Mouse (Mus musculus) mouse embryonic stem cell (cell line): ENCODE results near the gene Sfxn1.

Experiments
- in situ Hi-C, 2 experiments: fragments of 300-500 bp; cut with MboI; formaldehyde crosslinking; loops; 1 replicate in 1 of 2; 3 replicates in 1 of 2; pipeline ENCODE4 v1.14.3; 2019 to 2020; ENCODE audit warnings: low sequenced_read_pairs in 2 of 2, low pct_unique_long_range_greater_than_20kb in 1 of 2, mixed read lengths in 1 of 2; ENCODE audit not compliant: unreplicated experiment in 1 of 2

Sfxn1 gene

GRCm38 (mm10) chr13:54102061-54102460, 30.4 kb downstream of the Sfxn1 start:
- in situ Hi-C loops = no loop called here

- in situ Hi-C loops = no loop called here
These were observed 31.6 kb downstream of the Sfxn1 start for GRCm38 (mm10) chr13:54103271-54103670.

GRCm38 (mm10) chr13:54103866-54104265, 32.2 kb downstream of the Sfxn1 start:
- in situ Hi-C loops = no loop called here

- in situ Hi-C loops = loop anchor here (5.0 to 10.0 kb wide), 6 partner anchors 38 to 341 kb away; partner anchors contain the start of gene Cplx2 (in 2 of the 2)
These were observed 42.3 kb downstream of the Sfxn1 start for GRCm38 (mm10) chr13:54113819-54114550.

- in situ Hi-C loops = loop anchor here (5.0 to 10.0 kb wide), 6 partner anchors 37 to 340 kb away; partner anchors contain the start of gene Cplx2 (in 2 of the 2)
These were observed 43.3 kb downstream of the Sfxn1 start for GRCm38 (mm10) chr13:54114931-54115330.

GRCm38 (mm10) chr13:54115779-54116178, 44.1 kb downstream of the Sfxn1 start:
- in situ Hi-C loops = loop anchor here (10.0 kb wide), 4 partner anchors 119 to 339 kb away; partner anchors contain the start of gene Cplx2 (in 2 of the 2)

GRCm38 (mm10) chr13:54118355-54118754, 46.7 kb downstream of the Sfxn1 start:
- in situ Hi-C loops = loop anchor here (10.0 kb wide), 4 partner anchors 116 to 336 kb away; partner anchors contain the start of gene Cplx2 (in 2 of the 2)

GRCm38 (mm10) chr13:54137756-54138410, 66.2 kb downstream of the Sfxn1 start:
- in situ Hi-C loops = no loop called here

- in situ Hi-C loops = no loop called here
These were observed 72.1 kb downstream of the Sfxn1 start for GRCm38 (mm10) chr13:54143788-54144187.

GRCm38 (mm10) chr13:54144624-54145023, 73.0 kb downstream of the Sfxn1 start:
- in situ Hi-C loops = no loop called here

- in situ Hi-C loops = no loop called here
These were observed 75.7 kb downstream of the Sfxn1 start for GRCm38 (mm10) chr13:54147328-54147727.

GRCm38 (mm10) chr13:54152421-54152820, 80.8 kb downstream of the Sfxn1 start:
- in situ Hi-C loops = loop anchor here in 1 of 2 experiments (5.0 kb wide), 1 partner anchor 40 kb away; no protein-coding TSS in a partner anchor

- in situ Hi-C loops = loop anchor here in 1 of 2 experiments (5.0 kb wide), 1 partner anchor 41 kb away; no protein-coding TSS in a partner anchor
These were observed 81.2 kb downstream of the Sfxn1 start for GRCm38 (mm10) chr13:54152911-54153310.

GRCm38 (mm10) chr13:54153672-54154218, 82.1 kb downstream of the Sfxn1 start:
- in situ Hi-C loops = loop anchor here in 1 of 2 experiments (5.0 kb wide), 1 partner anchor 41 kb away; no protein-coding TSS in a partner anchor

- in situ Hi-C loops = no loop called here
These were observed 84.2 kb downstream of the Sfxn1 start for GRCm38 (mm10) chr13:54155822-54156221.
